Mouse (Mus musculus) left cerebral cortex, adult 18-20 months (tissue): ENCODE results near the gene Invs. TPM values are rescaled to one million over a fixed set of nuclear protein-coding genes. Genes with fewer than 3 reads are reported as not detected.
A peak's percentile ranks its signal among the peaks of the same experiment; 100 is the strongest.

Experiments
- DNase-seq, 2 experiments: peaks; one replicate each; pipeline ENCODE4 v3.0.0; 2021 to 2022; ENCODE audit warnings: low spot score in 2 of 2, mixed read lengths in 1 of 2
- total RNA-seq, 2 experiments: library from RNA; stranded (reverse); gene quantifications; 2 replicates each; pipeline ENCODE4 v1.2.3; 2021

Gene Invs
- total RNA-seq, 2 experiments from 2014 or later = 11.8 to 13.1 TPM

DNA sequence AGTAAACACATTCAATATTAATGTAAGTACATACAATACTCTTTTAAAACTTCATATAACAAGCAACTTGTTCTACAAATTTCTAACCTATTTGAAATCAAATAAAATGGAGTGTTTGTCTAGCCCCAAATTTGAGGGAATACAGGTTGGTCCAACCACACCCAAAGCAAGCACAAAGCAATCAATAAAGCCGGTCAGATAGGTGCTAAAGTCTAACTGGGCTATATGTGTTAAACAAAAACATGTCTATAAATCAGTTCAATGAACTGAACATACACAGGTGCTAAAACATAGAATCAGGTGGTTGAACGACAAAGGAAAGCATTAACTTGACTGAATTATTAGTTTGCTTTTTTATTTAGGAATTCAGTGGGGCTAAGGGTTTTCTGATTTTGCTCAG, 148.5 kb downstream of the Invs start:
- no peak for DNase-seq

DNA sequence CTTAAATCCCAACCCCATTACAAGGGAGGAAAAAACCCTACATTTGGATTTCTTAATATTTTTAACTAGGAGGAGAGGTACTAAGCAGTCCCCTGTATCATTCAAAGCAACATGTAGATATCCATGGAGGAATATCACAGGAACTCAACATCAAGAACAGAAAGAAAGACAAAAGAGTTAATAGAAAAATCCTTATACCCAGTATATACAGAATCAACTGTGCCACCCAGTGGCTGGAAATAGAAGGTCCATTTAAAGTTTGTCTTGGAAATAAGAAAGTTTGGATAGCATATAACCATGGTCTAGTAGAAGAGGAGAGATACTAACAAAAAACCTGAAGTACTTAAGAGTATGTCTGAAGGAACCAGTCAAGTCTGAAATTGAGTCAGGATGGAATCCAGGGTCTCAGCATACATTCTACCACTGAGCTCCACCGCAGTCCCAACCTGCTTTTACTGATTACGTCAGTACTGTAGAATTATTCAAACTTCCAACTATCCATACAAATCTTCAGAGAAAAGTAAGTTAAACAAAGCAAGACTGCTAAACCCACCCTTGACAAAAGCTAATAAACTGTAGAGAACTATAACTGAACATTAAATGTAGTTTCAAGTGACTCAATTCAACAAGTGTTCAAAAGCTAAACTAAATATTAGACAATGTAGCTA, 174.7 kb downstream of the Invs start:
- no peak for DNase-seq

DNA sequence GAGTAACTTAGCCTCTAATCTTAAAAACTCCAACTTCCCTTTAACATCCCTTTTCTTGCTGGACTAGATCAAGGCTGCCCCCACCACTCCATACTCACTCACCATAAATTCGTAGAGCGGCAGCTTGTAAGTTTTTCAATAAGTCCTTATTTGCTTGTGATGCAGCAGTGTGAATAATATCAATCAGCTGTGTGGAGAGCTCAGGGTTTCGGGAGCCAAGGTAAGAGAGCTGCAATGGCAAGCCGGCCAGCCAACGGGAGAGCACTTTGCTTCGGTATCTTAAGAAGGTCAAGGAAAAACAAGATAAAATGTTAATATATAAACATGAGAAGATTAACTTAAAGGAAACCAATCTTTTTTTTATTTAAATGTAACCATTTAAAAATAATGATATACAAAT, 178.9 kb downstream of the Invs start:
- DNase-seq = no peak

DNA sequence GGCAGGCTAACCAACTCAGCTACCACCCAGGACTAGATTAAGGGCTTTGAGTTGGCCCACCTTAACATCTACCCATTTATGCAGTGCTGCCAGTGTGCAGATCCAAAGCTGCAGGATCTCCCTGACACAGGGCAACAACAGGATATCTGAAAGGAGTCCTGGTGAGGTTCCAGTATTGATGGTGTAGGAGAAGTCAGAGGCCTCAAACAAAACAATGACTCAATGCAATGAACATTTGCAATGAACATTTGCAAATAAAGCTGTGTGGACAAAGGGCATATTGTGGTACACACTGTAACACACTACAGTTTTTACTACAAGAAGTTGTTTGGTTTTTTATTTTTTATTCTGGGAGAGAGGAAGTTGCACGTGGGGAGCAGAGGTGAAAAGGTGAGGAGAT, 181.5 kb downstream of the Invs start:
- DNase-seq = no peak

- no peak for DNase-seq
Measured at GRCm38 (mm10) chr4:48470977-48471376, 191.4 kb downstream of the Invs start.

- no peak for DNase-seq
Measured at GRCm38 (mm10) chr4:48472052-48472791, 192.7 kb downstream of the Invs start.

GRCm38 (mm10) chr4:48472792-48473650, 193.5 kb downstream of the Invs start, which contains the start of gene Tex10:
Gene Tex10, minus strand, starts transcription at chr4:48473459.
- peak; percentile 87 to 92 for DNase-seq

GRCm38 (mm10) chr4:48473651-48474011, 194.1 kb downstream of the Invs start:
- DNase-seq = no peak

DNA sequence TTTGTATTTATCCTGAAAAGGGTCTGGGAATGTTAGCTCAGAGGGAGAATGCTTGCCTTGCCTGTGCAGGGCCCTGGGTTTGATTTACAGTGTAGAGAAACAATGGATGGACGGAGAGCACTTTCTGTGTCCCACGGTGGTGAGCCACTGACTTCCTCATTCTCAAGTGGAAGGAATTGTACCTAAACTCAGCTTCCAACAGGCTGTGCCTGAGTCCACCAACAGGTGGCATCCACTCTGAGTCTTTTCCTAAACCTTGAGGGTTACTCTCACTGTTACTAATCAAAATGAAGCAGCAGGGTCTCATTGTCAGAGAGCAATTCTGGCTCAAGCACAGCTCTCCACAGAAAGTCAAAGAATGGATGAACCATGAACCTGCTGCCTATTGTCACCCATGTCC, 201.7 kb downstream of the Invs start:
- DNase-seq = no peak

Other genes with a start within 250 kb of the Invs start
- 10 to 100 TPM; 23.7 to 48.0 TPM for gene Nr4a3, start 234.6 kb upstream of the Invs start, total RNA-seq
- gene Stx17, start 154.8 kb upstream of the Invs start, total RNA-seq = 10 to 100 TPM; 20.9 to 22.1 TPM
- gene Erp44, start 202 bp upstream of the Invs start, total RNA-seq = 10 to 100 TPM; 36.3 to 38.9 TPM
- 10 to 100 TPM; 23.7 to 29.2 TPM for gene Tex10, start 193.7 kb downstream of the Invs start, total RNA-seq